Mouse (Mus musculus) heart, embryonic 10.5 days (tissue): ENCODE measurements around the gene Mical3. TPM values are rescaled to one million over a fixed set of nuclear protein-coding genes. Genes with fewer than 3 reads are reported as not detected.
"Not testable (repeated sequence)": the region's sequence is repeated elsewhere in the genome, so short reads cannot be mapped to it uniquely, and the experiment has no call there.

Source experiments
- DNase-seq: peaks from one replicate; pipeline ENCODE4 v3.0.0-alpha.2; 2017; ENCODE audit warnings: low spot score
- H3K27ac ChIP-seq: fragments of 300-500 bp; sonication (generic); 2 replicates; pipeline ENCODE4 v1.5.1; 2016; ENCODE audit warnings: mild to moderate bottlenecking
- H3K27me3 ChIP-seq: fragments of 300-500 bp; sonication (generic); 2 replicates; pipeline ENCODE4 v1.6.1; 2016; ENCODE audit warnings: mild to moderate bottlenecking; ENCODE audit not compliant: poor library complexity, insufficient read depth, severe bottlenecking
- H3K36me3 ChIP-seq: fragments of 300-500 bp; sonication (generic); 2 replicates; pipeline ENCODE4 v1.6.1; 2016; ENCODE audit warnings: mild to moderate bottlenecking, moderate library complexity
- H3K4me1 ChIP-seq: fragments of 300-500 bp; sonication (generic); 2 replicates; pipeline ENCODE4 v1.6.1; 2016; ENCODE audit warnings: mild to moderate bottlenecking
- H3K4me3 ChIP-seq: fragments of 300-500 bp; sonication (generic); 2 replicates; pipeline ENCODE4 v1.5.1; 2016; ENCODE audit warnings: mild to moderate bottlenecking, moderate library complexity
- H3K9me3 ChIP-seq: fragments of 300-500 bp; sonication (generic); 2 replicates; pipeline ENCODE4 v1.6.1; 2016; ENCODE audit warnings: mild to moderate bottlenecking, moderate library complexity
- WGBS: fragments of 180-500 bp; shearing (Covaris S2); methylation state at CpG from one replicate; pipeline ENCODE4 v1.1.7; 2016; 5-methylcytosine and 5-hydroxymethylcytosine counted together
- polyA plus RNA-seq: library from polyadenylated mRNA; unstranded; fragments of >200 nt; fragmentation: Nextera tagmentation; extraction: Ambion mirVana; gene quantifications from 2 replicates; pipeline ENCODE4 v1.2.1, GENCODE M21; 2016

Gene Mical3
- polyA plus RNA-seq, 1 experiment from 2014 or later = 25.8 TPM

- DNase-seq = no peak
- H3K9me3 ChIP-seq = no peaks in the 10 kb centered on the region
- H3K4me3 ChIP-seq = no peak overlapping the region
- H3K36me3 ChIP-seq = peaks cover 48% of the 10 kb centered on the region
- H3K27me3 ChIP-seq = no peaks in the 10 kb centered on the region
- 78% methylated on average over 6 of the region's 6 CpGs for WGBS
- no peak overlapping the region for H3K27ac ChIP-seq
- peaks cover 11% of the 10 kb centered on the region for H3K4me1 ChIP-seq
Observed at GRCm38 (mm10) chr6:120930450-120931306, 200.1 kb downstream of the Mical3 start.

- WGBS = 71% methylated on average over 1 of the region's 1 CpGs
- H3K27ac ChIP-seq = no peak overlapping the region
- no peaks in the 10 kb centered on the region for H3K9me3 ChIP-seq
- no peak overlapping the region for H3K4me3 ChIP-seq
- H3K27me3 ChIP-seq = no peaks in the 10 kb centered on the region
- H3K4me1 ChIP-seq = peaks cover 9% of the 10 kb centered on the region
- peaks cover 36% of the 10 kb centered on the region for H3K36me3 ChIP-seq
- no peak for DNase-seq
Observed at GRCm38 (mm10) chr6:120929421-120929820, 201.4 kb downstream of the Mical3 start.

- Histone ChIP-seq H3K9me3 (no peaks in the 10 kb centered on the region), H3K4me3 (no peak overlapping the region), H3K27me3 (no peaks in the 10 kb centered on the region), H3K27ac (no peak overlapping the region), H3K4me1 (peaks cover 6% of the 10 kb centered on the region), H3K36me3 (peaks cover 21% of the 10 kb centered on the region)
- WGBS = 71% methylated on average over 3 of the region's 3 CpGs
- no peak for DNase-seq
Observed at GRCm38 (mm10) chr6:120927765-120928164, 203.0 kb downstream of the Mical3 start.

GRCm38 (mm10) chr6:120926880-120927279 is 203.9 kb downstream of the Mical3 start:
- WGBS = 35% methylated on average over 2 of the region's 2 CpGs
- Histone ChIP-seq H3K36me3 (peaks cover 12% of the 10 kb centered on the region), H3K9me3 (no peaks in the 10 kb centered on the region), H3K4me1 (no peaks in the 10 kb centered on the region; the same call in 1 of the 2 replicates), H3K27ac (no peak overlapping the region), H3K27me3 (no peaks in the 10 kb centered on the region), H3K4me3 (no peak overlapping the region)
- no peak for DNase-seq

GRCm38 (mm10) chr6:120924791-120925321 is 205.9 kb downstream of the Mical3 start:
- H3K27ac ChIP-seq, H3K4me3 ChIP-seq: not testable (repeated sequence)
- 81% methylated on average over 2 of the region's 2 CpGs for WGBS

GRCm38 (mm10) chr6:120917975-120918374 is 212.8 kb downstream of the Mical3 start:
- Histone ChIP-seq H3K9me3 (no peaks in the 10 kb centered on the region), H3K36me3 (no peaks in the 10 kb centered on the region), H3K4me1 (peaks cover 27% of the 10 kb centered on the region), H3K27ac (no peak overlapping the region), H3K4me3 (no peak overlapping the region), H3K27me3 (peaks cover 15% of the 10 kb centered on the region)
- WGBS = 40% methylated on average over 3 of the region's 3 CpGs
- no peak for DNase-seq

More at GRCm38 (mm10) chr6:120924791-120925321, 205.9 kb downstream of the Mical3 start:
- DNase-seq, H3K9me3 ChIP-seq, H3K36me3 ChIP-seq, H3K27me3 ChIP-seq, H3K4me1 ChIP-seq: not testable (repeated sequence)

- not testable (repeated sequence) for DNase-seq, H3K36me3 ChIP-seq, H3K9me3 ChIP-seq
- Histone ChIP-seq H3K27me3 (peaks cover 15% of the 10 kb centered on the region), H3K27ac (peak overlapping the region; percentile 80; the same call in 1 of the 2 replicates), H3K4me1 (peaks cover 27% of the 10 kb centered on the region), H3K4me3 (peak overlapping the region; percentile 76)
- 29% methylated on average over 10 of the region's 14 CpGs for WGBS
Observed at GRCm38 (mm10) chr6:120916972-120917881, 213.6 kb downstream of the Mical3 start.

GRCm38 (mm10) chr6:120916074-120916971 is 214.5 kb downstream of the Mical3 start, which contains the start of gene Bid:
Gene Bid (minus strand): TSS chr6:120916853.
- H3K4me3 ChIP-seq = peak within 1 kb of the TSS; percentile 76
- H3K36me3 ChIP-seq = no peaks in the 10 kb centered on the region
- H3K27me3 ChIP-seq = peaks cover 15% of the 10 kb centered on the region
- H3K4me1 ChIP-seq = peaks cover 35% of the 10 kb centered on the region
- peak within 1 kb of the TSS; percentile 80 for H3K27ac ChIP-seq
- peak; percentile 97 for DNase-seq
- 1% methylated on average over 67 of the region's 67 CpGs for WGBS
- H3K9me3 ChIP-seq = no peaks in the 10 kb centered on the region

- no peaks in the 10 kb centered on the region for H3K9me3 ChIP-seq
- H3K36me3 ChIP-seq = no peaks in the 10 kb centered on the region
- no peak for DNase-seq
- H3K27me3 ChIP-seq = peaks cover 15% of the 10 kb centered on the region
- WGBS = 29% methylated on average over 2 of the region's 2 CpGs
- peaks cover 36% of the 10 kb centered on the region for H3K4me1 ChIP-seq
- H3K4me3 ChIP-seq = peak overlapping the region; percentile 76
- no peak overlapping the region for H3K27ac ChIP-seq
Observed at GRCm38 (mm10) chr6:120915649-120915975, 215.2 kb downstream of the Mical3 start.

GRCm38 (mm10) chr6:120914911-120915648 is 215.7 kb downstream of the Mical3 start:
- WGBS = 36% methylated on average over 9 of the region's 9 CpGs
- H3K27ac ChIP-seq = no peak overlapping the region
- no peak for DNase-seq
- H3K4me1 ChIP-seq = peaks cover 36% of the 10 kb centered on the region
- no peaks in the 10 kb centered on the region for H3K36me3 ChIP-seq
- H3K9me3 ChIP-seq = no peaks in the 10 kb centered on the region
- peak overlapping the region; percentile 76; the same call in 1 of the 2 replicates for H3K4me3 ChIP-seq
- H3K27me3 ChIP-seq = peaks cover 15% of the 10 kb centered on the region

GRCm38 (mm10) chr6:120914533-120914910 is 216.3 kb downstream of the Mical3 start:
- no peaks in the 10 kb centered on the region for H3K9me3 ChIP-seq
- no peak overlapping the region for H3K4me3 ChIP-seq
- no peaks in the 10 kb centered on the region for H3K36me3 ChIP-seq
- DNase-seq = no peak
- WGBS = 76% methylated on average over 4 of the region's 4 CpGs
- peaks cover 36% of the 10 kb centered on the region for H3K4me1 ChIP-seq
- peaks cover 15% of the 10 kb centered on the region for H3K27me3 ChIP-seq
- H3K27ac ChIP-seq = no peak overlapping the region
